Mouse (Mus musculus): ENCODE measurements at regions not wholly inside any gene's neighbourhood (a gene's known extent, or its start where the extent isn't known, plus 50 kb on each side); places are given as distances from the start of the nearest gene placed in this dataset.

DNA sequence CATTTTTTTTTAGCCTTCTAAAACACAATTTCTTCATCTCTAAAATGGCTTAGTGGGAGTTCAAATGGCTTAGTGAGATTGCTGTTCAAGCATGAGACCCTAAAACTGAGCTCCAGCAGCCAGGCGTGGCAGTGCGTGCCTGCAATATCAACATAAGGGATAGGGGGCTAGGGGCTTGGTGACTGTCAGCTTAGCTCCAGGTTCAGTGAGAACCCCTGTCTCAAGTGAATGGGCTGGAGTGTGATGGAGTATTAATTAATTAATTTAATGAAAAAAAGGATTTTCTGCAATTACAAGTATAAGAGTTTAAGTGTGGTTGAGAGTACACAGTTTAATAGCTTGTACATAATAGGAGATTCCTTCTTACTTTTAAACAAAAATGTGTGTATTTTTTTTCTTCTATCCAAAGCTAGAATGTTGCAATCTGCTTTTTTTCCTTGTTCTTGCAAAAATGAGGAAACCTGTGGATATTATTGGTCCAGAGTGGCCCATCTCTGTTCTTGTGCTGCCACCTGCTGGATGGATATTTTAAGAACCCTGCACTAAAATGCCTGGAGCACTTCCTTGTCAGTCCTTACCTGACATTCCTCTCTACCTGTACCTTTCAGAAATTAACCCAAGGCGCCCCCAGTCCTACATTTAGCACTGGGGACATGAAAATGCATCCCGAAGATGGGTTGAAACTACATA lies 54.0 kb upstream of the Usp47 start:
- Histone ChIP-seq H3K4me3 (replicated peaks; ENCODE audit: insufficient read depth, low read depth, low read length) (no peak overlapping the region), H3K4me1 (ENCODE audit: control insufficient read depth, insufficient read depth, low read length) (no peaks in the 10 kb centered on the region), H3K27me3 (ENCODE audit: control insufficient read depth, insufficient read depth, low read length) (no peaks in the 10 kb centered on the region), H3K27ac (ENCODE audit: insufficient read depth, low read length) (no peak overlapping the region)
- TF ChIP-seq CTCF (IDR thresholded peaks at IDR 0.05; ENCODE audit: borderline replicate concordance, insufficient read depth, low read depth, low read length): peak; percentile 57; the same call in 1 of the 2 replicates
- TF ChIP-seq POLR2A (IDR thresholded peaks at IDR 0.05; ENCODE audit: borderline replicate concordance, insufficient read depth, low read length): no peak
- DNase-seq: peak; percentile 67 to 78
- WGBS: 57% methylated on average over 4 of the region's 4 CpGs

DNA sequence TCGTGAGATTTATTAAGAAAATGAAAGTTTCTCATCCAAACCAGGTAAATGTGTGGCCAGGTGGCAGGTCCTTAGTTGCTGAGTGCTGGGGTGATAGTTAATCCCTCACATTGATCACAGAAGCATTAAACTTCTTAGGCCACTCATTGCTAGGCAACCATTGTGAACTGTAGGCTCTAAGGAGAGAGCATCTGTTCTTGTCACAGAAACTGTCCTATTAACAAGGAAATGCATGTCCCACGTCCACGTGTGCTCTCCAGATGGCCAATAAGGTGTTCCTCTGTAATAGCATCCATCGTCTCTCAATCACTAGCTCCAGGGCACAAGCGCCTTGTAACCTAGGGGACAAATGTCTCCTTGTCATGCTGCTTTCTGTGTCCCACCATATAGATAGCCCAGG lies 55.0 kb upstream of the Usp47 start:
- DNase-seq: no peak
- Histone ChIP-seq H3K27ac (ENCODE audit: insufficient read depth, low read length) (no peak overlapping the region), H3K4me1 (ENCODE audit: control insufficient read depth, insufficient read depth, low read length) (no peaks in the 10 kb centered on the region), H3K27me3 (ENCODE audit: control insufficient read depth, insufficient read depth, low read length) (no peaks in the 10 kb centered on the region), H3K4me3 (replicated peaks; ENCODE audit: insufficient read depth, low read depth, low read length) (no peak overlapping the region)
- 51% methylated on average over 5 of the region's 5 CpGs for WGBS
- no peak for TF ChIP-seq POLR2A (IDR thresholded peaks at IDR 0.05; ENCODE audit: borderline replicate concordance, insufficient read depth, low read length)
- no peak for TF ChIP-seq CTCF (IDR thresholded peaks at IDR 0.05; ENCODE audit: borderline replicate concordance, insufficient read depth, low read depth, low read length)

DNA sequence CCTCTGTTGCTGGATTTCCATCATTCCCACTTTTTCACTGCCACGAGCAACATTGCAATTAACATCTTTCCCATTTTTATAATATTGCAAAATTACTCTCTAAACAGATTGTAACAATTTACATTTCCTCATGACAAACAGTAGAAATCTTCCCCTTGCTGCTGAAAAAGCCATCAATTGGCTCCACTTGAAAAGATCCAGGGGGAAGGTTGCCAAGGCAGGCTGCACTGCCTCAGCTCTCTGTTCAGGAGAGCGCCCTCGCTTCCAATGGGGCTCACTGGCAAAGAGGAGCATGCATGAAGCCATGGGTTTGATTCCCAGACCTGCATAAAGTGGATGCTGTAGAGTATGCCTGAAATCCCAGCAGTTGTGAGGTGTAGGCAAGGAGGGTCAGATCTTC lies 56.6 kb upstream of the Usp47 start:
- Histone ChIP-seq H3K4me3 (replicated peaks; ENCODE audit: insufficient read depth, low read depth, low read length) (no peak overlapping the region), H3K27ac (ENCODE audit: insufficient read depth, low read length) (no peak overlapping the region), H3K27me3 (ENCODE audit: control insufficient read depth, insufficient read depth, low read length) (no peaks in the 10 kb centered on the region), H3K4me1 (ENCODE audit: control insufficient read depth, insufficient read depth, low read length) (no peaks in the 10 kb centered on the region)
- WGBS: 81% methylated on average over 3 of the region's 3 CpGs
- DNase-seq: no peak
- TF ChIP-seq POLR2A (IDR thresholded peaks at IDR 0.05; ENCODE audit: borderline replicate concordance, insufficient read depth, low read length): no peak
- no peak for TF ChIP-seq CTCF (IDR thresholded peaks at IDR 0.05; ENCODE audit: borderline replicate concordance, insufficient read depth, low read depth, low read length)

DNA sequence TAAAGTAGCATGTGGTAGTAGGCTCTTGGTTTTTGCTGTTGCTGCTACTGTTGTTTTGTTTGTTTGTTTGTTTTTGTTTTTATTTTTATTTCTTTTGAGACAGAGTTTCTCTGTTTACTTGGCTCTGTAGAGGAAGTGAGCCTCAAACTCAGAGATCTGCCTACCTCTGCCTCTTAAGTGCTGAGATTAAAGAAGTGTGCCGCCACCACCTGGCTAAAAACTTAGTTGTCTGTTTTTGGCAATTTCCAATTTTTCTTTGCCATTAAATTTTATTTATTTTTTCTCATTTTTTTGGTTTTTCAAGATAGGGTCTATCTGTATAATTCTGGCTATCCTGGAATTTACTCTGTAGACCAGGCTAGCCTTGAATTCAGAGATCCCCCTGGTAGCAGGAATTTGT lies 59.3 kb upstream of the Usp47 start:
- TF ChIP-seq CTCF (IDR thresholded peaks at IDR 0.05; ENCODE audit: borderline replicate concordance, insufficient read depth, low read depth, low read length) (no peak), POLR2A (IDR thresholded peaks at IDR 0.05; ENCODE audit: borderline replicate concordance, insufficient read depth, low read length) (no peak)
- no peaks in the 10 kb centered on the region for H3K27me3 ChIP-seq (ENCODE audit: control insufficient read depth, insufficient read depth, low read length)
- WGBS: 89% methylated on average over 1 of the region's 1 CpGs

DNA sequence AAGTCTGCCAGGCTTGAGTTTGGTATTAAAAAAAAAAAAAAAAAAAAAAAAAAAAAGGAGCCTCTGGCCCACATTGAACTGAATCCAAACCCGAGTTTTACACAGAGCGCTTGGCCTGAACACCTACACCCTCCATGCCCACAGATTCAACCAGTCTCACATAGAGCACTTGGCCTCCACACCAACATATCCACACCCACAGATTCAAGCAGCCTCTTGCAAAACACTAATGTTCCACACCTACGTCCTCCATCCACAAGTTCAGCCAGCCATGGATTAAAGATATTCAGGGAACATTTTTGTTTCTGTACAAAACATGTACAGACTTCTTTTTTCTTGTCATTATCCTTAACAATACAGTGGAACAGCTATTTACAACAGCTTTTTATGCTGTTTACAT lies 63.3 kb upstream of the Usp47 start:
- H3K4me1 ChIP-seq (ENCODE audit: control insufficient read depth, insufficient read depth, low read length): no peaks in the 10 kb centered on the region
- no peak overlapping the region for H3K4me3 ChIP-seq (replicated peaks; ENCODE audit: insufficient read depth, low read depth, low read length)
- no peak for DNase-seq
- no peaks in the 10 kb centered on the region for H3K27me3 ChIP-seq (ENCODE audit: control insufficient read depth, insufficient read depth, low read length)
- no peak overlapping the region for H3K27ac ChIP-seq (ENCODE audit: insufficient read depth, low read length)
- 86% methylated on average over 3 of the region's 3 CpGs for WGBS
- TF ChIP-seq POLR2A (IDR thresholded peaks at IDR 0.05; ENCODE audit: borderline replicate concordance, insufficient read depth, low read length) (no peak), CTCF (IDR thresholded peaks at IDR 0.05; ENCODE audit: borderline replicate concordance, insufficient read depth, low read depth, low read length) (no peak)

More for the DNA sequence above, 59.3 kb upstream of the Usp47 start:
- no peaks in the 10 kb centered on the region for H3K4me1 ChIP-seq (ENCODE audit: control insufficient read depth, insufficient read depth, low read length)
- no peak for DNase-seq
- no peak overlapping the region for H3K4me3 ChIP-seq (replicated peaks; ENCODE audit: insufficient read depth, low read depth, low read length)
- H3K27ac ChIP-seq (ENCODE audit: insufficient read depth, low read length): no peak overlapping the region

DNA sequence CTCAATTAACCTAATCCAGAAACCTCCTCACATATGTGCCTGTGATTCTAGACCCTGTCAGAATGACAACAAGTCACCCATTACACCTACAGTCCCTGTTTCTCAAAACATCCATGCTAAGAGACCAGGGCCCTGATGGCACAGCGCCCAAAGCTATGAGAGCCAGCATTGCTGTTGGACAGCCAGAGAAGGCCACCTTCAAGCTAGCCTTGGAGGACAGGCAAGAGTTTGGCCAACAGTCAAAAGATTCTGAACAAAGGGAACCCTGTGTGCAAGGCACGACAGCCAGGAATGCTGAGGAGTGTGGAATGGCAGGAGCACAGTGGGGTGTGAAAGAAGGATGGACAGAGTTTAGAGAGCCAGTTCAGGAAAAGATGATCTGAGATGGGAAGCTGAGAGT lies 66.6 kb upstream of the Usp47 start:
- peak in 1 of 2 experiments; percentile 21 for DNase-seq
- 48% methylated on average over 2 of the region's 2 CpGs for WGBS
- Histone ChIP-seq H3K27ac (ENCODE audit: insufficient read depth, low read length) (no peak overlapping the region), H3K4me3 (replicated peaks; ENCODE audit: insufficient read depth, low read depth, low read length) (no peak overlapping the region), H3K27me3 (ENCODE audit: control insufficient read depth, insufficient read depth, low read length) (no peaks in the 10 kb centered on the region), H3K4me1 (ENCODE audit: control insufficient read depth, insufficient read depth, low read length) (no peaks in the 10 kb centered on the region)
- TF ChIP-seq POLR2A (IDR thresholded peaks at IDR 0.05; ENCODE audit: borderline replicate concordance, insufficient read depth, low read length): no peak
- no peak for TF ChIP-seq CTCF (IDR thresholded peaks at IDR 0.05; ENCODE audit: borderline replicate concordance, insufficient read depth, low read depth, low read length)

DNA sequence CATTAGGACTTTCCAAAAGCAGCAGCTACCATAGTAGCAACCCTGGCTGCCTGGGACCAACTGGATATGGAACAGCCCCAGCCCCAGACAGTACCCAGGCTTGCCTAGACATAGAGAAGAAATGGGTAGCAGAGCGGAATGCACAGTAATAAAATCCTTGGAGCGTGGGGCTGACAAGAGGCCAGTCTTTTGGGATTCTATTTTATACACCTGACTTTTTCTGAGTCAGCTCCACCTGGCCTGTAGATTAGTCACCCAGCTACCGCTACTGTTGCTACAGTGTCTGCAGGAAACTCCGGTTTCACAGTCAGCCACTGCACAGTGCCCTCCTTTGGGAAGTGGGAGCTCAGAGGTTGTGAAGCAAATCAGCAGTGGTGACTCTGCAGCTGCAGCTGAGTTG lies 83.7 kb upstream of the Usp47 start:
- TF ChIP-seq CTCF (IDR thresholded peaks at IDR 0.05; ENCODE audit: borderline replicate concordance, insufficient read depth, low read depth, low read length) (no peak), POLR2A (IDR thresholded peaks at IDR 0.05; ENCODE audit: borderline replicate concordance, insufficient read depth, low read length) (no peak)
- WGBS: 71% methylated on average over 4 of the region's 4 CpGs
- H3K27ac ChIP-seq (ENCODE audit: insufficient read depth, low read length): no peak overlapping the region
- no peaks in the 10 kb centered on the region for H3K27me3 ChIP-seq (ENCODE audit: control insufficient read depth, insufficient read depth, low read length)
- H3K4me1 ChIP-seq (ENCODE audit: control insufficient read depth, insufficient read depth, low read length): no peaks in the 10 kb centered on the region
- no peak overlapping the region for H3K4me3 ChIP-seq (replicated peaks; ENCODE audit: insufficient read depth, low read depth, low read length)
- DNase-seq: no peak

DNA sequence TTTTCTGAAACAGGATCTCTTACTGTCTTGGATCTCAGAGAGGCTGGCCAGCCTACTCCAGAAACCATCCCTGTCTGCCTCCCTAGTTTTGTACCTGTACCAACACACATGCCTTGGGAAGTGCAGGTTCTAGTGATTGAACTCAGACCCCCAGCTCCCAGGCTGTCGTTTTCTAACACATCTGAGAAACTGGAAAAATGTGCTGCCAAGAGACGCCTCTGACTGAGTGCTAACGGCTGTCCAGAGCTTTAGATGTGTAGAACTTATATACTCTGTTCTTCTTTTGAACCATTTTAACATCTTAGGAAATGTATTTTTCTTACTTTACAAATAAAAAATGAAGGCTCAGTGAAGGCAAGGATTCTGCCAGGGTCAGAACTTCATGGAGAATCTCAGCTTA lies 85.8 kb upstream of the Usp47 start:
- H3K27ac ChIP-seq (ENCODE audit: insufficient read depth, low read length): no peak overlapping the region
- TF ChIP-seq CTCF (IDR thresholded peaks at IDR 0.05; ENCODE audit: borderline replicate concordance, insufficient read depth, low read depth, low read length) (no peak), POLR2A (IDR thresholded peaks at IDR 0.05; ENCODE audit: borderline replicate concordance, insufficient read depth, low read length) (no peak)
- H3K27me3 ChIP-seq (ENCODE audit: control insufficient read depth, insufficient read depth, low read length): no peaks in the 10 kb centered on the region
- no peak overlapping the region for H3K4me3 ChIP-seq (replicated peaks; ENCODE audit: insufficient read depth, low read depth, low read length)
- no peak for DNase-seq
- no peaks in the 10 kb centered on the region for H3K4me1 ChIP-seq (ENCODE audit: control insufficient read depth, insufficient read depth, low read length)
- 81% methylated on average over 3 of the region's 3 CpGs for WGBS
